Mouse (Mus musculus): ENCODE measurements around the gene Peli1. TPM values are rescaled to one million over a fixed set of nuclear protein-coding genes. Genes with fewer than 3 reads are reported as not detected.
A peak's percentile ranks its signal among the peaks of the same experiment; 100 is the strongest.

Peli1 gene
- 8.5 and 8.8 TPM in 2 replicates for polyA plus RNA-seq (2012; rRNA removed)

GRCm38 (mm10) chr11:21091067-21091427 lies at the start of gene Peli1:
Peli1 (plus strand) TSS chr11:21091291.
- Histone ChIP-seq H3K4me3 (ENCODE audit: insufficient read depth, low read depth, low read length) (peak within 1 kb of the TSS; percentile 73), H3K36me3 (ENCODE audit: control insufficient read depth, insufficient read depth, low read length) (no peaks in the 10 kb centered on the region), H3K27me3 (replicated peaks; ENCODE audit: control insufficient read depth, insufficient read depth, low read length) (no peaks in the 10 kb centered on the region), H3K4me1 (ENCODE audit: control insufficient read depth, insufficient read depth, low read length) (peaks cover 3% of the 10 kb centered on the region; the same call in 1 of the 2 replicates), H3K27ac (ENCODE audit: insufficient read depth, low read depth, low read length) (peak within 1 kb of the TSS; percentile 77)
- peak; percentile 97 for DNase-seq
- WGBS = under 1% methylated on average over 24 of the region's 24 CpGs
- TF ChIP-seq CTCF (conservative IDR thresholded peaks at IDR 0.05; ENCODE audit: insufficient read depth, insufficient read length, low read depth, low read length) (no peak), POLR2A (IDR thresholded peaks at IDR 0.05; ENCODE audit: low read depth, low read length) (peak; percentile 93)

DNA sequence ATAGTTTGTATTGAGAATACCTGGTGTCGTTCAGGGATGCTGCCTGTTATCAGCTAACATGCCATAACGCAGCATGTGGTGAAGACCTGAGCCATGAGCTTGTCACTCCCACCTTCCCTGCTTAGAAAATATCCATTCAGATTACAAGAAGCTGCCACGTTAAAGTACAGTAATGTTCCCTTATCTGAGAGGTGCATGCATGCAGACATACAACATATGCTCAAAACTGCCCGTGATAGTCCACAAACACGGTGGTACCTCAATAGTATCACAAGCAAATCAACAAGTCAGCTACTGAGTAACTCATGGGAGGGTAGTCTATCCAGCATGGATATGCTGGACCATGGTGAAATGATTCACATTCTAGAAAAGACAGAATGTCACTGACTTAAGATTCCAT lies 48.5 kb upstream of the Peli1 start:
- DNase-seq = no peak
- H3K27me3 ChIP-seq (replicated peaks; ENCODE audit: control insufficient read depth, insufficient read depth, low read length) = no peaks in the 10 kb centered on the region
- no peak overlapping the region for H3K27ac ChIP-seq (ENCODE audit: insufficient read depth, low read depth, low read length)
- H3K4me3 ChIP-seq (ENCODE audit: insufficient read depth, low read depth, low read length) = no peak overlapping the region
- no peaks in the 10 kb centered on the region for H3K4me1 ChIP-seq (ENCODE audit: control insufficient read depth, insufficient read depth, low read length)
- H3K36me3 ChIP-seq (ENCODE audit: control insufficient read depth, insufficient read depth, low read length) = no peaks in the 10 kb centered on the region
- TF ChIP-seq POLR2A (IDR thresholded peaks at IDR 0.05; ENCODE audit: low read depth, low read length) = no peak
- WGBS = 95% methylated on average over 5 of the region's 5 CpGs

DNA sequence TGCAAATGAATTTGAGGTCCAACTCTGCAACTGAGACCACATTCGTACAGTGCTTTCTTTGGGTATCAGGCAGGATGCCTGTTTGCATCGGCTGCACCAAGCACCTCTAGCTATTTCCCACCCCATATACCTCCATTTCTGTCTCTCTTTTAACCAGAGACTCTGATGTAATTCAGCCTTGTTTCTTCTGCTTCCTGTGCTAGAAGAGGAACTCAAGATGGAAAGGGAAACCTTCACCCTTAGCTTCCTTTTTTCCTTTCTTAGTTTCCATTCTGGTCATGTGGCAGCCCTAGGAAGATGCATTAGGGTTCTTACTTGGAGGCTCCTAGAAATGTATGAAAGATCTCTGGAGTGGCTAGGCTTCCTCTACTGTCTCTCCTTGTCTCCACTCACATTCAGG lies 44.9 kb upstream of the Peli1 start:
- no peaks in the 10 kb centered on the region for H3K36me3 ChIP-seq (ENCODE audit: control insufficient read depth, insufficient read depth, low read length)
- no peak for TF ChIP-seq POLR2A (IDR thresholded peaks at IDR 0.05; ENCODE audit: low read depth, low read length)
- no peak for TF ChIP-seq CTCF (conservative IDR thresholded peaks at IDR 0.05; ENCODE audit: insufficient read depth, insufficient read length, low read depth, low read length)
- H3K4me1 ChIP-seq (ENCODE audit: control insufficient read depth, insufficient read depth, low read length) = no peaks in the 10 kb centered on the region
- H3K4me3 ChIP-seq (ENCODE audit: insufficient read depth, low read depth, low read length) = no peak overlapping the region
- WGBS = 87% methylated on average over 2 of the region's 2 CpGs
- H3K27ac ChIP-seq (ENCODE audit: insufficient read depth, low read depth, low read length) = no peak overlapping the region
- H3K27me3 ChIP-seq (replicated peaks; ENCODE audit: control insufficient read depth, insufficient read depth, low read length) = no peaks in the 10 kb centered on the region
- no peak for DNase-seq

GRCm38 (mm10) chr11:21047921-21048320 lies 43.2 kb upstream of the Peli1 start:
- 78% methylated on average over 2 of the region's 2 CpGs for WGBS
- Histone ChIP-seq H3K4me3 (ENCODE audit: insufficient read depth, low read depth, low read length) (no peak overlapping the region), H3K27ac (ENCODE audit: insufficient read depth, low read depth, low read length) (no peak overlapping the region), H3K4me1 (ENCODE audit: control insufficient read depth, insufficient read depth, low read length) (no peaks in the 10 kb centered on the region), H3K27me3 (replicated peaks; ENCODE audit: control insufficient read depth, insufficient read depth, low read length) (no peaks in the 10 kb centered on the region), H3K36me3 (ENCODE audit: control insufficient read depth, insufficient read depth, low read length) (no peaks in the 10 kb centered on the region)
- DNase-seq = no peak
- TF ChIP-seq CTCF (conservative IDR thresholded peaks at IDR 0.05; ENCODE audit: insufficient read depth, insufficient read length, low read depth, low read length) (no peak), POLR2A (IDR thresholded peaks at IDR 0.05; ENCODE audit: low read depth, low read length) (no peak)

DNA sequence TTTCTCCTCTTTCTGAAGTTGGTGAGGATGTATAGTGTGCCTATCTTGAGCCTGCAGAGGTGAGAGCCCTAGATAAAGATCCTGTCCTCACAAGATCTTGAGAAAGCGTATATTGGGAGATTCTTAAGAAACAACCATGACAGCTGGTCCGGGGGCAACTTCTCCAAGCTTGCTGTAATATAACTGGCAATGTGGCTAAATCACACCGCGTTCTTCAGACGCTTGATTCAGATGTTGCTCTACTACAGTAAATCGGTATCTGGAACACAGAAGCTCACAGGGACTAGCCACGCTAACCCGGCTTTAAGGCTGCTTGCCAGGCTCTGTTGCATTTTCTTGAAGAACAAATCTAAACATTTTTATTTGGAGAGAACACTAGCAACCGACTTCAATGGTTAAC lies 39.4 kb upstream of the Peli1 start:
- no peak overlapping the region for H3K27ac ChIP-seq (ENCODE audit: insufficient read depth, low read depth, low read length)
- no peak for TF ChIP-seq POLR2A (IDR thresholded peaks at IDR 0.05; ENCODE audit: low read depth, low read length)
- TF ChIP-seq CTCF (conservative IDR thresholded peaks at IDR 0.05; ENCODE audit: insufficient read depth, insufficient read length, low read depth, low read length) = no peak
- 89% methylated on average over 9 of the region's 9 CpGs for WGBS
- H3K4me3 ChIP-seq (ENCODE audit: insufficient read depth, low read depth, low read length) = no peak overlapping the region
- no peaks in the 10 kb centered on the region for H3K4me1 ChIP-seq (ENCODE audit: control insufficient read depth, insufficient read depth, low read length)
- no peak for DNase-seq
- H3K27me3 ChIP-seq (replicated peaks; ENCODE audit: control insufficient read depth, insufficient read depth, low read length) = no peaks in the 10 kb centered on the region
- H3K36me3 ChIP-seq (ENCODE audit: control insufficient read depth, insufficient read depth, low read length) = no peaks in the 10 kb centered on the region

DNA sequence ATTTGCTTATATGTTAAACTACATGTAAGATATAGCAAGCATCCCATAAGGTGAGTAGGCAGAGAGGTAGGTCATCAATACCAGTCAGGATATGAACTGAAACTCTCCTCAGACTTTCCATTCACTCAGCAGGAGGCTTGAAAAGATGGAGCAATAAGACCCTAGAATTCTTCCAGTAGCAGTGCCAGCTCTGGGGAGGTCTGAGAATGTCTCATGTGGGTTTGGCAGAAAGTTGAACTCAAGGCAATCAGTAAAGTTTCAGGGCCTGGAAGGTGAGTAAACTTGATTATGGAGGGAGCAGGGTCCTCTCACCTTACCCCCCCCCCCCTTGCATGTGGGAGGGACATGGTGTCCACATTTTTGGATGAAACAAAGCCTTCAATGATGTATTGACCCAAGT lies 36.5 kb upstream of the Peli1 start:
- TF ChIP-seq CTCF (conservative IDR thresholded peaks at IDR 0.05; ENCODE audit: insufficient read depth, insufficient read length, low read depth, low read length) (no peak), POLR2A (IDR thresholded peaks at IDR 0.05; ENCODE audit: low read depth, low read length) (no peak)
- Histone ChIP-seq H3K36me3 (ENCODE audit: control insufficient read depth, insufficient read depth, low read length) (no peaks in the 10 kb centered on the region), H3K27ac (ENCODE audit: insufficient read depth, low read depth, low read length) (no peak overlapping the region), H3K4me3 (ENCODE audit: insufficient read depth, low read depth, low read length) (no peak overlapping the region), H3K4me1 (ENCODE audit: control insufficient read depth, insufficient read depth, low read length) (no peaks in the 10 kb centered on the region), H3K27me3 (replicated peaks; ENCODE audit: control insufficient read depth, insufficient read depth, low read length) (no peaks in the 10 kb centered on the region)
- no peak for DNase-seq

DNA sequence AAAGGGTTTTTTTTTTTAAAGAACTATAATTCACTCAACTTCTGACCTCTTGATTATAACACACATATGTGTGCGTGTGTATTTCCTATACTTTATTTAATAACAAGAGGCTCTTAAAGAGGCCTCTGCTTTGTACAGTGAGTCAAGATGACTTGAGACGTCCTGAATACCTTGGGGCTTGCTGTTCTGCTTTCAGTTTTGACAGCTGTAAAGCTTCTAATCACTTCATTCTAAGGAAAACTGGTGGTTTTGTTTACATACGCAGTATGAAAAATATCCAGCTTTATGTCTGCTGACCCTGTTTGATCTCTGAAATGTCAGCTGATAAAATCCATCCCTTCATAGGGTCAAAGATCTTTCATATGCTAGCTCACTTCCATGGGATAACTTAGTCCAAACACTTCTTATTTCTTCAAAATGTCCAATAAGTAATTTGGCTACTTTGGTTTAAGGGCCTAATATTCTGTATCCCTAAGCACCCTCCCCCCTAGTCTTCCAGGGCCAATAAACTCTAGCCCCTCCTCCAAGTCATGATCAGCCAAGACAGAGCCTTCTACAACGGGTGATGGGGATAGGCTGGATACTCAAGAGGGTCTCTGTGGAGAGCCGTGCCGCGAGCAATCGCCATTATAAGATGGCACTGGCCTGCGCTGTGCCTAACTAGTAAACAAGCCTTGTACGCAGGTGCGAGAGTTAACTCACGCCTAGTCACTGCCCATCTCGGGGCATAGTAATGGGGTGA lies 34.8 kb upstream of the Peli1 start:
- Histone ChIP-seq H3K4me3 (ENCODE audit: insufficient read depth, low read depth, low read length) (no peak overlapping the region), H3K36me3 (ENCODE audit: control insufficient read depth, insufficient read depth, low read length) (no peaks in the 10 kb centered on the region), H3K27me3 (replicated peaks; ENCODE audit: control insufficient read depth, insufficient read depth, low read length) (no peaks in the 10 kb centered on the region), H3K4me1 (ENCODE audit: control insufficient read depth, insufficient read depth, low read length) (no peaks in the 10 kb centered on the region), H3K27ac (ENCODE audit: insufficient read depth, low read depth, low read length) (no peak overlapping the region)
- 90% methylated on average over 13 of the region's 13 CpGs for WGBS
- TF ChIP-seq CTCF (conservative IDR thresholded peaks at IDR 0.05; ENCODE audit: insufficient read depth, insufficient read length, low read depth, low read length) (no peak), POLR2A (IDR thresholded peaks at IDR 0.05; ENCODE audit: low read depth, low read length) (no peak)
- no peak for DNase-seq
